Mouse (Mus musculus): ENCODE results near the gene Ryr3. TPM values are rescaled to one million over a fixed set of nuclear protein-coding genes. Genes with fewer than 3 reads are reported as not detected.

The Ryr3 gene
- polyA plus RNA-seq, 2 experiments, result under 0.01 TPM; not detected in 1

- no peak for DNase-seq (ENCODE audit: low read depth in 3 of 3, low spot score in 3 of 3)
- Histone ChIP-seq H3K27ac (no peak overlapping the region), H3K27me3 (ENCODE audit: control insufficient read depth, insufficient read depth, low read length) (no peaks in the 10 kb centered on the region), H3K9me3 (ENCODE audit: control insufficient read depth, low read length) (no peaks in the 10 kb centered on the region), H3K36me3 (replicated peaks; ENCODE audit: control insufficient read depth, insufficient read depth, low read depth) (no peaks in the 10 kb centered on the region), H3K4me3 (ENCODE audit: insufficient read depth in 1 of 2, low read depth in 2 of 2, low read length in 2 of 2) (no peak overlapping the region), H3K4me1 (replicated peaks; ENCODE audit: control insufficient read depth in 2 of 2, insufficient read depth in 2 of 2, low read length in 1 of 2) (no peaks in the 10 kb centered on the region), H3K9ac (replicated peaks) (no peak overlapping the region), H3K4me2 (ENCODE audit: low read depth) (no peak overlapping the region)
- TF ChIP-seq CTCF (IDR thresholded peaks at IDR 0.05; ENCODE audit: low read depth) (no peak), EP300 (IDR thresholded peaks at IDR 0.05; ENCODE audit: low read depth) (no peak)
- WGBS (ENCODE audit: insufficient replicate concordance), result 46% methylated on average over 2 of the region's 2 CpGs
- no peak for ATAC-seq (ENCODE audit: insufficient read depth)
Observed at GRCm38 (mm10) chr2:112732942-112733341, 484.0 kb downstream of the Ryr3 start.

- DNase-seq (ENCODE audit: low read depth in 3 of 3, low spot score in 3 of 3) (no peak), ATAC-seq (ENCODE audit: insufficient read depth) (no peak)
- Histone ChIP-seq H3K27ac (no peak overlapping the region), H3K9me3 (ENCODE audit: control insufficient read depth, low read length) (no peaks in the 10 kb centered on the region), H3K27me3 (ENCODE audit: control insufficient read depth, insufficient read depth, low read length) (no peaks in the 10 kb centered on the region), H3K36me3 (replicated peaks; ENCODE audit: control insufficient read depth, insufficient read depth, low read depth) (no peaks in the 10 kb centered on the region), H3K4me2 (ENCODE audit: low read depth) (no peak overlapping the region), H3K9ac (replicated peaks) (no peak overlapping the region), H3K4me3 (ENCODE audit: insufficient read depth in 1 of 2, low read depth in 2 of 2, low read length in 2 of 2) (no peak overlapping the region), H3K4me1 (replicated peaks; ENCODE audit: control insufficient read depth in 2 of 2, insufficient read depth in 2 of 2, low read length in 1 of 2) (no peaks in the 10 kb centered on the region)
- WGBS (ENCODE audit: insufficient replicate concordance), result 44% methylated on average over 6 of the region's 6 CpGs
- TF ChIP-seq CTCF (IDR thresholded peaks at IDR 0.05; ENCODE audit: low read depth) (no peak), EP300 (IDR thresholded peaks at IDR 0.05; ENCODE audit: low read depth) (no peak)
Observed at GRCm38 (mm10) chr2:112727842-112728241, 489.1 kb downstream of the Ryr3 start.

GRCm38 (mm10) chr2:112721217-112721616 lies 495.7 kb downstream of the Ryr3 start:
- no peak overlapping the region for H3K4me2 ChIP-seq (ENCODE audit: low read depth)
- no peaks in the 10 kb centered on the region for H3K4me1 ChIP-seq (replicated peaks; ENCODE audit: control insufficient read depth in 2 of 2, insufficient read depth in 2 of 2, low read length in 1 of 2)
- no peaks in the 10 kb centered on the region for H3K27me3 ChIP-seq (ENCODE audit: control insufficient read depth, insufficient read depth, low read length)
- TF ChIP-seq CTCF (IDR thresholded peaks at IDR 0.05; ENCODE audit: low read depth) (no peak), EP300 (IDR thresholded peaks at IDR 0.05; ENCODE audit: low read depth) (no peak)
- no peak overlapping the region for H3K27ac ChIP-seq
- no peaks in the 10 kb centered on the region for H3K9me3 ChIP-seq (ENCODE audit: control insufficient read depth, low read length)
- no peak overlapping the region for H3K4me3 ChIP-seq (ENCODE audit: insufficient read depth in 1 of 2, low read depth in 2 of 2, low read length in 2 of 2)
- no peak for DNase-seq (ENCODE audit: low read depth in 3 of 3, low spot score in 3 of 3)
- 63% methylated on average over 1 of the region's 1 CpGs for WGBS (ENCODE audit: insufficient replicate concordance)
- no peak overlapping the region for H3K9ac ChIP-seq (replicated peaks)
- no peaks in the 10 kb centered on the region for H3K36me3 ChIP-seq (replicated peaks; ENCODE audit: control insufficient read depth, insufficient read depth, low read depth)
- ATAC-seq (ENCODE audit: insufficient read depth), result no peak

GRCm38 (mm10) chr2:112720715-112721114 lies 496.2 kb downstream of the Ryr3 start:
- Histone ChIP-seq H3K27me3 (ENCODE audit: control insufficient read depth, insufficient read depth, low read length) (no peaks in the 10 kb centered on the region), H3K9me3 (ENCODE audit: control insufficient read depth, low read length) (no peaks in the 10 kb centered on the region), H3K36me3 (replicated peaks; ENCODE audit: control insufficient read depth, insufficient read depth, low read depth) (no peaks in the 10 kb centered on the region), H3K4me2 (ENCODE audit: low read depth) (no peak overlapping the region), H3K9ac (replicated peaks) (no peak overlapping the region), H3K4me1 (replicated peaks; ENCODE audit: control insufficient read depth in 2 of 2, insufficient read depth in 2 of 2, low read length in 1 of 2) (no peaks in the 10 kb centered on the region), H3K27ac (no peak overlapping the region), H3K4me3 (ENCODE audit: insufficient read depth in 1 of 2, low read depth in 2 of 2, low read length in 2 of 2) (no peak overlapping the region)
- TF ChIP-seq EP300 (IDR thresholded peaks at IDR 0.05; ENCODE audit: low read depth), result no peak
- TF ChIP-seq CTCF (IDR thresholded peaks at IDR 0.05; ENCODE audit: low read depth), result no peak
- WGBS (ENCODE audit: insufficient replicate concordance), result 72% methylated on average over 3 of the region's 3 CpGs
- DNase-seq (ENCODE audit: low read depth in 3 of 3, low spot score in 3 of 3) (no peak), ATAC-seq (ENCODE audit: insufficient read depth) (no peak)

DNA sequence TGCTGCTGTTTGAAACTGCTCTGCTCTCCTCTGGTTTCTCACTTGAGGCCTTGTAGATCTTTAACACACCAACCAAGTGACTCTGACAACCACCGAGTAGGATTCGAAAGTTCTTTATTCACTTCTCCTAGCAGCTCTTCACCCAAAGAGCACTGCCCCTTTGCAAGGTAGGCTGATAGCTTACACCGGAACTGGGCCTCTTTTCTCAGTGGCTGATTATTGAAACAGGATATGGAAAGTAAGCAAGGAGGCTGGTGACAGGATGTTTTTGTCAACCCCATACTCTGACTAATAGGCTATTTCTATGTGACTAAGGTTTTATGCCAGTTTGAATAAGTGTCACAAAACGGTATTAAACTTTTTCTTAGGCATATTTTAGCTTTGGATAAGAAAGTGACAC lies 502.2 kb downstream of the Ryr3 start:
- ATAC-seq (ENCODE audit: insufficient read depth), result no peak
- no peak overlapping the region for H3K4me2 ChIP-seq (ENCODE audit: low read depth)
- WGBS (ENCODE audit: insufficient replicate concordance), result 31% methylated on average over 4 of the region's 4 CpGs
- no peak overlapping the region for H3K4me3 ChIP-seq (ENCODE audit: insufficient read depth in 1 of 2, low read depth in 2 of 2, low read length in 2 of 2)
- no peak overlapping the region for H3K27ac ChIP-seq
- no peaks in the 10 kb centered on the region for H3K4me1 ChIP-seq (replicated peaks; ENCODE audit: control insufficient read depth in 2 of 2, insufficient read depth in 2 of 2, low read length in 1 of 2)
- H3K36me3 ChIP-seq (replicated peaks; ENCODE audit: control insufficient read depth, insufficient read depth, low read depth), result no peaks in the 10 kb centered on the region
- DNase-seq (ENCODE audit: low read depth in 3 of 3, low spot score in 3 of 3), result no peak
- no peak overlapping the region for H3K9ac ChIP-seq (replicated peaks)
- TF ChIP-seq EP300 (IDR thresholded peaks at IDR 0.05; ENCODE audit: low read depth) (no peak), CTCF (IDR thresholded peaks at IDR 0.05; ENCODE audit: low read depth) (no peak)
- no peaks in the 10 kb centered on the region for H3K27me3 ChIP-seq (ENCODE audit: control insufficient read depth, insufficient read depth, low read length)
- H3K9me3 ChIP-seq (ENCODE audit: control insufficient read depth, low read length), result no peaks in the 10 kb centered on the region
